Mouse (Mus musculus): Measurements from ENCODE around the gene Churc1. TPM values are rescaled to one million over a fixed set of nuclear protein-coding genes. Genes with fewer than 3 reads are reported as not detected.

Churc1 gene
- total RNA-seq, 2 experiments from 2014 or later: 57.3 to 145 TPM

DNA sequence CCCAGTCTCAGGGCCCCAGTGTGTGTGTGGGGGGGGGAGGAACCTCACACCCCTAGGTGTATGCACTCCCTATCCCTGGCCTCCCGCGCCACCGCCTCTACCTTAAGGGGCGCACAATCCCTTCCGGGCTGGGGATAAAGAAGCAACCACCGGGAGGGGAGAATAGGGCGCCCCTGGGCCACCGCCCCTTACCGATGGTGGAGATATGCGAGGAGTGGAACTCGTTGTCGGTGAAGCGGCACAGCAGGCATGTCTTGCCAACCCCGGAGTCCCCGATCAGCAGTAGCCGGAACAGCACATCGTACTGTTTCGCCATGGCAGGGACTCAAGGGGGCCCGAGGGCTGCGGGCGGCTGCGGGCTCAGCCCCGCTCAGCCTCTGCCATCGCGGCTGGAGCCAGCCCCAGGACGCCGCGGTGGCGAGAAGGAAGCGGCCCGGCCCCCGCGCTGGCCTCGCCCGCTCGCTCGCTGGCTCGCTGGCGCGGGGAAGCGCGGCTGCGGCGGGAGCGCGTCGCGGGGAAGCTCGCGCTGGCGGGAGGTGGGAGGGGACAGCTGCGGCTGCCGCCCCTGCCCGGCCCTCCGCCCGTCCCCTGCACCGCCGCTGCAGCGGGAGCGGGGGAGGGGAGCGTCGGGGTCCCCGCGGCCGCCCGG, 56.8 kb downstream of the Churc1 start:
- ATAC-seq (replicated peaks; ENCODE audit: low FRiP score, low TSS enrichment, poor library complexity, severe bottlenecking): 0 out of 2 replicates have a peak, but pooled peaks have one; percentile 27

DNA sequence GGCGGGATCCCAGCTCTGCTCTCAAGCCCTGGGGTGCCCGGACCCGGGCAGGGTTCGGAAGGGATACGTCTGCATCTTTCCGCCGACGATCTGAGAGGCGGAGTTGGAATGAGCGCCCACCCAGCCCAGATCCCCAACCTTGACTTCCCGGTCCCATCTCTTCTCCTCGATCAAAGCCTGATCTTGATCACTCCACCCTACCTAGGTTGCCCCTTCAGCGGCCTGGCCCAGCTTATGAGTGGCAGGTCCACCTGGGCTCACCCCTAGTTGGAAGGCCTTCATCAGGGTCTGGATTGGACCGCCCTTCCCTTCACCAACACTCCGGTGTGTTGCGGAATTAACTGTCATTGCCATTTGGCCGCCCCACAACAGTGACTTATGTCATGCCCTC, 57.3 kb downstream of the Churc1 start, which contains the start of gene Rab15:
Gene Rab15 (minus strand): TSS at position 258 of the 391 bp plus-strand sequence.
- ATAC-seq (replicated peaks; ENCODE audit: low FRiP score, low TSS enrichment, poor library complexity, severe bottlenecking): no peak

GRCm38 (mm10) chr12:76825283-76825682, 59.9 kb downstream of the Churc1 start:
- no peak for ATAC-seq (replicated peaks; ENCODE audit: low FRiP score, low TSS enrichment, poor library complexity, severe bottlenecking)

- no peak for ATAC-seq (replicated peaks; ENCODE audit: low FRiP score, low TSS enrichment, poor library complexity, severe bottlenecking)
These were observed 67.4 kb downstream of the Churc1 start for GRCm38 (mm10) chr12:76832704-76833103.

Other genes with a start within 250 kb of the Churc1 start
- gene Plekhg3, start 234.6 kb upstream of the Churc1 start, total RNA-seq (2014; fragmentation: Nextera tagmentation): 2.4 and 3.9 TPM in 2 replicates
- gene Plekhg3, start 234.6 kb upstream of the Churc1 start, total RNA-seq (2017): 0.38 and 0.42 TPM in 2 replicates
- 40.8 and 44.0 TPM in 2 replicates for gene Sptb, start 55.0 kb upstream of the Churc1 start, total RNA-seq (2014; fragmentation: Nextera tagmentation)
- gene Sptb, start 55.0 kb upstream of the Churc1 start, total RNA-seq (2017): 25.2 and 45.2 TPM in 2 replicates
- 27.2 and 31.1 TPM in 2 replicates for gene Fntb, start 51 bp downstream of the Churc1 start, total RNA-seq (2014; fragmentation: Nextera tagmentation)
- 5.0 and 15.4 TPM in 2 replicates for gene Fntb, start 51 bp downstream of the Churc1 start, total RNA-seq (2017)
- not detected in 2 replicates for gene Gpx2, start 30.0 kb downstream of the Churc1 start, total RNA-seq (2014; fragmentation: Nextera tagmentation)
- not detected in 2 replicates for gene Gpx2, start 30.0 kb downstream of the Churc1 start, total RNA-seq (2017)
- gene Rab15, start 57.4 kb downstream of the Churc1 start, total RNA-seq (2014; fragmentation: Nextera tagmentation): not detected in 2 replicates
- not detected in 2 replicates for gene Rab15, start 57.4 kb downstream of the Churc1 start, total RNA-seq (2017)
- 108 and 111 TPM in 2 replicates for gene Max, start 196.7 kb downstream of the Churc1 start, total RNA-seq (2014; fragmentation: Nextera tagmentation)
- 91.3 and 139 TPM in 2 replicates for gene Max, start 196.7 kb downstream of the Churc1 start, total RNA-seq (2017)